Mouse (Mus musculus): ENCODE results near the gene Sirt1. TPM values are rescaled to one million over a fixed set of nuclear protein-coding genes. Genes with fewer than 3 reads are reported as not detected.
"Not testable (repeated sequence)": the region's sequence is repeated elsewhere in the genome, so short reads cannot be mapped to it uniquely, and the experiment has no call there.

The Sirt1 gene
- polyA plus RNA-seq, 1 experiment from 2014 or later = 3.1 TPM

- Histone ChIP-seq H3K27ac (replicated peaks) (peak overlapping the region; percentile 79), H3K4me2 (peak overlapping the region; percentile 80), H3K9ac (peak overlapping the region; percentile 62), H3K4me3 (replicated peaks) (peak overlapping the region; percentile 67), H3K27me3 (no peaks in the 10 kb centered on the region), H3K4me1 (replicated peaks) (peaks cover 16% of the 10 kb centered on the region), H3K9me3 (replicated peaks) (no peaks in the 10 kb centered on the region), H3K36me3 (replicated peaks) (no peaks in the 10 kb centered on the region)
- under 1% methylated on average over 19 of the region's 19 CpGs for WGBS (ENCODE audit: insufficient replicate concordance)
- peak; percentile 78 for ATAC-seq (ENCODE audit: insufficient read depth)
Measured at GRCm38 (mm10) chr10:63386444-63386843, 4.9 kb upstream of the Sirt1 start.

DNA sequence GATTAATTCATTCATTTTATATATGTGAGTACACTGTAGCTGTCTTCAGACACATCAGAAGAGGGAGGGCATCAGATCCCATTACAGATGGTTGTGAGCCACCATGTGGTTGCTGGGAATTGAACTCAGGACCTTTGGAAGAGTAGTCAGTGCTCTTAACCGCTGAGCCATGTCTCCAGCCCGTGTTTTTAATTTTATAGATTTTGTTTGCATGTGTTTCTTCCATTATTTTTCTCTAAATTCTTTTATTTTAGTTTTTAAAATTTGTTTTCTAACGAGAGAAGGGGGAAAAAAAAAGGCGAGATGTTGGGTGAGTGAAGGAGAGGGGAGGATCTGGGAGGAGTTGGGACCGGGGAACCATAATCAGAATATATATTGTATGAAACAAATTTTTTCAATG is 4.4 kb upstream of the Sirt1 start:
- H3K4me1 ChIP-seq (replicated peaks) = peaks cover 20% of the 10 kb centered on the region
- peak overlapping the region; percentile 79 for H3K27ac ChIP-seq (replicated peaks)

DNA sequence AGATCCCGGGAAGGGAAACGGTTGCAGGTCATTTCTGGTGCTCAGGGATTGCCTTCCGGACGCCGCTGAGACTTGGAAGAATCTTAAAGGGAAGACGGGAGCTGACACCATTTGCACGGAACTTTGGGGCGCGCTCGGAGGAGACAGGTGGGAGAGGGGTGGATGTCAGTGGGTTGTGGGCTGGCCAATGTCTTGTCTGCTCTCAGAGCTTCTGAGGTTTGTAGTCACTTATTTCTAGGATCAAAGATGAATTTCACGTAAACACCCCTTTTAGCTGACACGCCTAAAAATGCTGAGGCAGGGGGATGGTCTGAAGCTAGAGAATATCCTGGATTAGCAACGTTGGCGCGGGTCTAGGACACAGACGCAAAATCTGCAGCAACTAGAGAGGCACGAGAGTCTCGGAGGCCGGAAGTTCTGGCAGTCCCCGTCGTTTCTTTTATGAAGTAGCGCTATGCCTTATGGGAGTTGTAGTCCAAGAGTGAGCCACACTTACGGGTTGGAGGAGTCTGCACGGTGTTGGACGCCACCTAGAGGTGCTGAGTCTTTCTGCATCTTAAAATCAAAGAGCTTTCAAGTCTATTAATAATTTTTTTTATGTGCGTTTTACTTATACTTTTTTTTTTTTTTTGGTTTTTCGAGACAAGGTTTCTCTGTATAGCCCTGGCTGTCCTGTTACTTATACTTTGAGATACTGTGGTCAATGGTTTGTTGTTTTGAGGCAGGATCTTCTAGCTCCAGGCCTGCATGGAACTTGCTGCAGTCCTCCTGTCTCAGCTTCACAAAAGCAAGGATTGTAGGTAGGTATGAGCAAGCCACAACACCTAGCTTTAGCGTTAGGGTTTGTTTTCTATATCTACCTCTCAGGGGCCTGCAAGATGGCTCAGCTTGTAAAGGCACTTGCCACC is 1.1 kb upstream of the Sirt1 start, which contains the start of gene Dnajc12:
Gene Dnajc12, plus strand, starts transcription at position 72 of the 908 bp plus-strand sequence.
- Histone ChIP-seq H3K9ac (peak within 1 kb of the TSS; percentile 69), H3K4me3 (replicated peaks) (peak within 1 kb of the TSS; percentile 67), H3K36me3 (replicated peaks) (no peaks in the 10 kb centered on the region), H3K4me2 (peak within 1 kb of the TSS; percentile 96), H3K9me3 (replicated peaks) (no peaks in the 10 kb centered on the region), H3K27ac (replicated peaks) (0 out of 2 replicates have a peak within 1 kb of the TSS, but pooled peaks have one; percentile 29), H3K27me3 (no peaks in the 10 kb centered on the region), H3K4me1 (replicated peaks) (peaks cover 20% of the 10 kb centered on the region)
- under 1% methylated on average over 28 of the region's 28 CpGs for WGBS (ENCODE audit: insufficient replicate concordance)
- ATAC-seq (ENCODE audit: insufficient read depth) = peak; percentile 82

More for the DNA sequence above, 4.4 kb upstream of the Sirt1 start:
- Histone ChIP-seq H3K9ac (peak overlapping the region; percentile 62; the same call in 1 of the 2 replicates), H3K4me3 (replicated peaks) (peak overlapping the region; percentile 67), H3K4me2 (peak overlapping the region; percentile 80)
- WGBS (ENCODE audit: insufficient replicate concordance) = 14% methylated on average over 5 of the region's 5 CpGs
- H3K36me3 ChIP-seq (replicated peaks); ATAC-seq (ENCODE audit: insufficient read depth); H3K27me3 ChIP-seq; H3K9me3 ChIP-seq (replicated peaks): not testable (repeated sequence)

DNA sequence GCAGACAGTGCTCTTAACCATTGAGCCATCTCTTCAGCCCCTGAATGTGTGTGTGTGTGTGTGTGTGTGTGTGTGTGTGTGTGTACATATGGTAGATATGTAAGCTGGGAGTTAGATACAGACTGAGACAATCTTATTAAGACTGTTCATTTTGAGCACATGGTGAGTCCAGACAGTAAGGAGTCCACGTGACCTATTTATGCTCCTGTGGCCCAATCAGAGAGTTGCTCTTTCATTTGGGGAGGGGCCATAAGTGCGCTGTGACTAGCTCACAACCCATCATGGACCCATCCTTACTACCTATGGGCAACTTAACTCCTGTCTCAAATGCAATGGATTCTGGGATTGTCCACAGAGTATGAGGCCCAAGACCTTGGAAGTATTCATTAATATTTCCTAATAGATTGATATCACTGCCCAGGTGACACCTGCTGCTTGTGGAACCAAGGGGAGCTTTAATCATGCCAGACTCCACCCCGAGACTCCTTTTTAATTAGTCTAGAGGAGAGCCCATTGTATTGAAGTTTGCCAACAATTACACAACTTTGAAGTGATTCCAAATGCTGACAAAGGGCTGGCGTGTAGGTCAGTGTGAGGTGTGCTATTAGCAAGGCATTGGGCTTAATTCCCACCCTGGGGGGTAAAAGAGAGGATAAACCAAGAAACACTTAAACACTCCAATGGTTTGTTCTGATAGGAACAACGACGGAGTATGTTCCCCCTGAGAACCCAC is 2.4 kb downstream of the Sirt1 start:
- Histone ChIP-seq H3K27me3 (no peaks in the 10 kb centered on the region), H3K36me3 (replicated peaks) (no peaks in the 10 kb centered on the region), H3K27ac (replicated peaks) (no peak overlapping the region), H3K9me3 (replicated peaks) (no peaks in the 10 kb centered on the region), H3K4me3 (replicated peaks) (no peak overlapping the region), H3K4me1 (replicated peaks) (peaks cover 20% of the 10 kb centered on the region), H3K4me2 (no peak overlapping the region), H3K9ac (no peak overlapping the region)
- 68% methylated on average over 6 of the region's 6 CpGs for WGBS (ENCODE audit: insufficient replicate concordance)
- ATAC-seq (ENCODE audit: insufficient read depth) = no peak

DNA sequence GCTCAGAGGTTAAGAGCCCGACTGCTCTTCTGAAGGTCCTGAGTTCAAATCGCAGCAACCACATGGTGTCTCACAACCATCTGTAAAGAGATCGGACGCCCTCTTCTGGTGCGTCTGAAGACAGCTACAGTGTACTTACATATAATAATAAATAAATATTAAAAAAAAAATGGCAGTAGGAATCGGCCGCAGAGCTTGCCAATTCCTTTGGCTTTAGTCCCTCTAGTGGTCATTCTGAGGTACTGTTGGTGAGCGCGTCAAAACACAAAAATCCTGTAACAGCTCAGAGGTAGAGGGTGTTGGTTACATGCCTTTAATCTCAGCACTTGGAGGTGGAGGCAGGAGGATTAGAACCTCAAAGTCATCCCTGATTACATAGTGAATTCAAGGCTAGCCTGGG is 4.0 kb downstream of the Sirt1 start:
- Histone ChIP-seq H3K4me2 (no peak overlapping the region; the same call in 1 of the 2 replicates), H3K4me1 (replicated peaks) (peaks cover 20% of the 10 kb centered on the region), H3K27me3 (no peaks in the 10 kb centered on the region), H3K4me3 (replicated peaks) (no peak overlapping the region), H3K9ac (no peak overlapping the region), H3K27ac (replicated peaks) (no peak overlapping the region), H3K36me3 (replicated peaks) (no peaks in the 10 kb centered on the region), H3K9me3 (replicated peaks) (no peaks in the 10 kb centered on the region)
- no peak for ATAC-seq (ENCODE audit: insufficient read depth)
- 16% methylated on average over 9 of the region's 9 CpGs for WGBS (ENCODE audit: insufficient replicate concordance)

DNA sequence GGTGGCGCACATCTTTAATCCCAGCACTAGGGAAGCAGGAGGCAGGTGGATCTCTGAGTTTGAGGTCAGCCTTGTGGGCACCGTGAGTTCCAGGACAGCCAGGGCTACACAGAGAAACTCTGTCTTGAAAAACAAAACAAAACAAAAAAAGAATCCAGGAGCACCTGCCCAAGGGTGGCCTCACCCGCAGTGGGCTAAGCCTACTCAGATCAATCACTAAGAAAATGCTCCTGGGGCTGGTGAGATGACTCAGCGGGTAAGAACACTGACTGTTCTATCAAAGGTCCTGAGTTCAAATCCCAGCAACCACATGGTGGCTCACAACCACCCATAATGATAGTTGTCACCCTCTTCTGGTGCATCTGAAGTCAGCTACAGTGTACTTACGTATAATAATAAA is 5.2 kb downstream of the Sirt1 start:
- Histone ChIP-seq H3K4me1 (replicated peaks) (peaks cover 8% of the 10 kb centered on the region), H3K4me2 (no peak overlapping the region), H3K36me3 (replicated peaks) (no peaks in the 10 kb centered on the region), H3K9ac (no peak overlapping the region), H3K4me3 (replicated peaks) (no peak overlapping the region), H3K27me3 (no peaks in the 10 kb centered on the region), H3K9me3 (replicated peaks) (no peaks in the 10 kb centered on the region), H3K27ac (replicated peaks) (no peak overlapping the region)
- 71% methylated on average over 5 of the region's 5 CpGs for WGBS (ENCODE audit: insufficient replicate concordance)
- ATAC-seq (ENCODE audit: insufficient read depth) = no peak

DNA sequence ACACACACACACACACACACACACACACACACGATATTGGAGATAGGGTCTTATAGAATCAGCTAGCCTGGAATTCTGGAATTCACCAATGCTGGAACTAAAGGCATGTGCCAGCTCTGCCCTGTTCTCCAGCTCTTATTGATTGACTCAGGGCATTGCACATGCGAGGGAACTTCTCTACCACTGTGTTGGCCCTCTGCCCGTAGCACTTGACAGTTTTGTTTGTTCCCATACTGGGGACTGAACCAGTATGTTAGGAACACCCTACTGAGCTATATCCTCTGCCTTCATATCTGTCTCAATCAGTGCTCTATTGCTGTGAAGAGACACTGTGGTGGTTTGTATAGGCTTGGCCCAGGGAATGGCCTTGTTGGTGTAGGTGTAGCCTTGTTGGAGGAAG is 13.5 kb downstream of the Sirt1 start:
- Histone ChIP-seq H3K4me1 (replicated peaks) (no peaks in the 10 kb centered on the region), H3K27ac (replicated peaks) (no peak overlapping the region), H3K36me3 (replicated peaks) (no peaks in the 10 kb centered on the region), H3K4me2 (no peak overlapping the region), H3K27me3 (no peaks in the 10 kb centered on the region), H3K9ac (no peak overlapping the region), H3K4me3 (replicated peaks) (no peak overlapping the region), H3K9me3 (replicated peaks) (no peaks in the 10 kb centered on the region)
- 73% methylated on average over 3 of the region's 3 CpGs for whole genome bisulfite sequencing (ENCODE audit: insufficient replicate concordance)
- no peak for ATAC-seq (ENCODE audit: insufficient read depth)

- H3K4me2 ChIP-seq = no peak overlapping the region
- no peak overlapping the region for H3K27ac ChIP-seq (replicated peaks)
- no peaks in the 10 kb centered on the region for H3K4me1 ChIP-seq (replicated peaks)
- no peak overlapping the region for H3K9ac ChIP-seq
- no peaks in the 10 kb centered on the region for H3K9me3 ChIP-seq (replicated peaks)
- WGBS (ENCODE audit: insufficient replicate concordance) = 64% methylated on average over 6 of the region's 6 CpGs
- ATAC-seq (ENCODE audit: insufficient read depth) = no peak
- H3K27me3 ChIP-seq = no peaks in the 10 kb centered on the region
- no peak overlapping the region for H3K4me3 ChIP-seq (replicated peaks)
- H3K36me3 ChIP-seq (replicated peaks) = no peaks in the 10 kb centered on the region
Measured at GRCm38 (mm10) chr10:63367386-63367785, 14.1 kb downstream of the Sirt1 start.

GRCm38 (mm10) chr10:63365918-63366455 is 15.5 kb downstream of the Sirt1 start:
- Histone ChIP-seq H3K4me1 (replicated peaks) (no peaks in the 10 kb centered on the region), H3K36me3 (replicated peaks) (no peaks in the 10 kb centered on the region), H3K9me3 (replicated peaks) (no peaks in the 10 kb centered on the region), H3K4me3 (replicated peaks) (no peak overlapping the region), H3K27ac (replicated peaks) (no peak overlapping the region), H3K9ac (no peak overlapping the region), H3K4me2 (no peak overlapping the region), H3K27me3 (no peaks in the 10 kb centered on the region)
- ATAC-seq (ENCODE audit: insufficient read depth) = no peak
- 53% methylated on average over 7 of the region's 7 CpGs for WGBS (ENCODE audit: insufficient replicate concordance)

- Histone ChIP-seq H3K4me2 (no peak overlapping the region), H3K9ac (no peak overlapping the region), H3K36me3 (replicated peaks) (no peaks in the 10 kb centered on the region), H3K4me1 (replicated peaks) (no peaks in the 10 kb centered on the region), H3K27me3 (no peaks in the 10 kb centered on the region), H3K27ac (replicated peaks) (no peak overlapping the region), H3K9me3 (replicated peaks) (no peaks in the 10 kb centered on the region), H3K4me3 (replicated peaks) (no peak overlapping the region)
- no peak for ATAC-seq (ENCODE audit: insufficient read depth)
- WGBS (ENCODE audit: insufficient replicate concordance) = 42% methylated on average over 1 of the region's 1 CpGs
Measured at GRCm38 (mm10) chr10:63360502-63360901, 21.0 kb downstream of the Sirt1 start.

DNA sequence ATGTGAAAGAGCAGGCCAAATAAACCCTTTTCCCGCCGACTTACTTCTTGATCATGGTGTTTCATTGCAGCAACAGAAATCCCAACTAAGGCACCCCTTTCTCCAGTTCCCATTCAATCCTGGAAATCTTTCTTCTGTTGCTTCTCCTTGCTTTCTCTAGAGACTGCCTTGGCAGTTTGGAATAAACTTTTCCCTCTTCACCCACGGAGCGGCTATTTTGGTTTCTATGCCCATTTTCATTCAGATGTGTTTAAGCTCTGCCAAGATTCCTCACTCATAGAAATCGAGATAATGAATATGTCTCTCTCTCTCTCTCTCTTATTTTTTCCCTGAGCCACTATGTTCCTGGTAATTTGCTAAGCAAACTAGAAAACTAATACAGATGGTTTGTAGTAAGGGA is 29.4 kb downstream of the Sirt1 start:
- Histone ChIP-seq H3K9me3 (replicated peaks) (no peaks in the 10 kb centered on the region), H3K4me3 (replicated peaks) (no peak overlapping the region), H3K4me1 (replicated peaks) (no peaks in the 10 kb centered on the region), H3K36me3 (replicated peaks) (no peaks in the 10 kb centered on the region), H3K27me3 (peaks cover 5% of the 10 kb centered on the region; the same call in 1 of the 2 replicates), H3K27ac (replicated peaks) (no peak overlapping the region), H3K9ac (no peak overlapping the region), H3K4me2 (no peak overlapping the region)
- WGBS (ENCODE audit: insufficient replicate concordance) = 77% methylated on average over 5 of the region's 5 CpGs
- no peak for ATAC-seq (ENCODE audit: insufficient read depth)

Measured in liver, embryonic 15.5 days (tissue).